In genomic region chr16:68338970-68339369, GRCm38 (mm10) we compare ENCODE assay signal across 22 mouse cellular contexts.
DNase-seq lines count a peak whose midpoint lies in the region; ATAC-seq lines count a peak whose summit lies in the region.
"Had no signal": no experiment of that assay in that cellular context is flagged by ENCODE, and none has a peak within 500 bp of the region (broad histone marks: within the 10 kb centered on the region; RNA-seq: fewer than 3 reads in every experiment).

No protein-coding gene starts in this region.

- WGBS in embryonic facial prominence, embryonic 13.5 days, result 86% methylated on average over 1 of the region's 1 CpGs
- 91% methylated on average over 1 of the region's 1 CpGs for WGBS in embryonic facial prominence, embryonic 10.5 days
- WGBS in hindbrain, embryonic 11.5 days, result 94% methylated on average over 1 of the region's 1 CpGs
- WGBS in hindbrain, embryonic 12.5 days, result 90% methylated on average over 1 of the region's 1 CpGs
- WGBS in midbrain, embryonic 11.5 days, result 90% methylated on average over 1 of the region's 1 CpGs
- whole genome bisulfite sequencing in midbrain, embryonic 14.5 days, result 90% methylated on average over 1 of the region's 1 CpGs
- WGBS in midbrain, embryonic 12.5 days, result 89% methylated on average over 1 of the region's 1 CpGs
- 91% methylated on average over 1 of the region's 1 CpGs for WGBS in midbrain, embryonic 16.5 days

- H3K9me3 ChIP-seq in embryonic facial prominence, embryonic 13.5 days, result no peaks in the 10 kb centered on the region
- no peaks in the 10 kb centered on the region for H3K9me3 ChIP-seq in embryonic facial prominence, embryonic 10.5 days
- no peaks in the 10 kb centered on the region for H3K9me3 ChIP-seq in hindbrain, embryonic 11.5 days (ENCODE audit: control insufficient read depth, low read length)
- no peaks in the 10 kb centered on the region for H3K9me3 ChIP-seq in hindbrain, embryonic 12.5 days (replicated peaks)
- H3K9me3 ChIP-seq in midbrain, embryonic 11.5 days (ENCODE audit: control insufficient read depth, low read length), result no peaks in the 10 kb centered on the region
- no peaks in the 10 kb centered on the region for H3K9me3 ChIP-seq in midbrain, embryonic 14.5 days (ENCODE audit: control insufficient read depth, low read length)
- no peaks in the 10 kb centered on the region for H3K9me3 ChIP-seq in midbrain, embryonic 12.5 days
- no peaks in the 10 kb centered on the region for H3K9me3 ChIP-seq in midbrain, embryonic 16.5 days (replicated peaks; ENCODE audit: control insufficient read depth, low read length, poor library complexity, severe bottlenecking)

- no peak overlapping the region for H3K4me3 ChIP-seq in embryonic facial prominence, embryonic 13.5 days
- no peak overlapping the region for H3K4me3 ChIP-seq in embryonic facial prominence, embryonic 10.5 days
- no peak overlapping the region for H3K4me3 ChIP-seq in hindbrain, embryonic 11.5 days (ENCODE audit: low read depth, low read length)
- no peak overlapping the region for H3K4me3 ChIP-seq in hindbrain, embryonic 12.5 days
- H3K4me3 ChIP-seq in midbrain, embryonic 11.5 days (ENCODE audit: low read depth, low read length), result no peak overlapping the region
- H3K4me3 ChIP-seq in midbrain, embryonic 14.5 days (replicated peaks; ENCODE audit: low read depth, low read length), result no peak overlapping the region
- H3K4me3 ChIP-seq in midbrain, embryonic 12.5 days, result no peak overlapping the region
- no peak overlapping the region for H3K4me3 ChIP-seq in midbrain, embryonic 16.5 days (ENCODE audit: low read depth, low read length)

- ATAC-seq in embryonic facial prominence, embryonic 13.5 days (ENCODE audit: insufficient number of reproducible peaks, insufficient read depth, low FRiP score, low TSS enrichment, low read depth), result 0 out of 2 replicates have a peak, but pooled peaks have one; percentile 56
- ATAC-seq in hindbrain, embryonic 11.5 days (ENCODE audit: low FRiP score), result peak; percentile 57
- ATAC-seq in hindbrain, embryonic 12.5 days (ENCODE audit: low FRiP score), result no peak
- ATAC-seq in midbrain, embryonic 11.5 days (ENCODE audit: low FRiP score), result 0 out of 2 replicates have a peak, but pooled peaks have one; percentile 50
- ATAC-seq in midbrain, embryonic 14.5 days (ENCODE audit: low FRiP score, low TSS enrichment), result no peak; the same call in 1 of the 2 replicates
- ATAC-seq in midbrain, embryonic 12.5 days (ENCODE audit: low FRiP score, low read depth), result peak; percentile 30; the same call in 1 of the 2 replicates
- ATAC-seq in midbrain, embryonic 16.5 days, result no peak
- ATAC-seq: activated CD4-positive, CD25-positive, alpha-beta regulatory T cell, adult 4 months; CD4-positive, CD25-positive, alpha-beta regulatory T cell, adult 4 months; Patski had no signal

- H3K27ac ChIP-seq in embryonic facial prominence, embryonic 13.5 days, result no peak overlapping the region
- H3K27ac ChIP-seq in embryonic facial prominence, embryonic 10.5 days (replicated peaks), result no peak overlapping the region
- no peak overlapping the region for H3K27ac ChIP-seq in hindbrain, embryonic 11.5 days (ENCODE audit: low read depth, low read length)
- no peak overlapping the region for H3K27ac ChIP-seq in hindbrain, embryonic 12.5 days
- H3K27ac ChIP-seq in midbrain, embryonic 11.5 days (ENCODE audit: low read depth, low read length), result no peak overlapping the region
- no peak overlapping the region for H3K27ac ChIP-seq in midbrain, embryonic 14.5 days (replicated peaks; ENCODE audit: low read depth, low read length)
- H3K27ac ChIP-seq in midbrain, embryonic 12.5 days (replicated peaks), result no peak overlapping the region
- no peak overlapping the region for H3K27ac ChIP-seq in midbrain, embryonic 16.5 days (ENCODE audit: low read length)

- DNase-seq in embryonic facial prominence, embryonic 10.5 days (ENCODE audit: low spot score), result no peak
- no peak for DNase-seq in hindbrain, embryonic 11.5 days (ENCODE audit: low spot score)
- DNase-seq in midbrain, embryonic 11.5 days (ENCODE audit: low spot score, missing footprints), result no peak
- no peak for DNase-seq in midbrain, embryonic 14.5 days
- DNase-seq: adrenal gland, adult 2 months; adrenal gland, adult 8-10 months; adrenal gland, postnatal 10 days; adrenal gland, postnatal 14 days; adrenal gland, postnatal 25 days; adrenal gland, postnatal 36 days; B cell, adult 2 months; cerebellum, adult 11 months; cerebellum, adult 11-12 months had no signal

- H3K4me1 ChIP-seq in embryonic facial prominence, embryonic 13.5 days, result no peaks in the 10 kb centered on the region
- no peaks in the 10 kb centered on the region for H3K4me1 ChIP-seq in embryonic facial prominence, embryonic 10.5 days
- H3K4me1 ChIP-seq in hindbrain, embryonic 11.5 days (replicated peaks; ENCODE audit: control insufficient read depth, insufficient read depth, low read length), result no peaks in the 10 kb centered on the region
- H3K4me1 ChIP-seq in hindbrain, embryonic 12.5 days, result no peaks in the 10 kb centered on the region
- no peaks in the 10 kb centered on the region for H3K4me1 ChIP-seq in midbrain, embryonic 11.5 days (ENCODE audit: control insufficient read depth, insufficient read depth, low read length)
- no peaks in the 10 kb centered on the region for H3K4me1 ChIP-seq in midbrain, embryonic 14.5 days (ENCODE audit: control insufficient read depth, insufficient read depth, low read length)
- no peaks in the 10 kb centered on the region for H3K4me1 ChIP-seq in midbrain, embryonic 12.5 days
- no peaks in the 10 kb centered on the region for H3K4me1 ChIP-seq in midbrain, embryonic 16.5 days (ENCODE audit: control insufficient read depth, insufficient read depth, low read length)

- H3K4me2 ChIP-seq in embryonic facial prominence, embryonic 13.5 days, result no peak overlapping the region
- H3K4me2 ChIP-seq in hindbrain, embryonic 11.5 days (replicated peaks; ENCODE audit: low read depth, low read length), result no peak overlapping the region
- no peak overlapping the region for H3K4me2 ChIP-seq in hindbrain, embryonic 12.5 days (replicated peaks)
- no peak overlapping the region for H3K4me2 ChIP-seq in midbrain, embryonic 11.5 days
- no peak overlapping the region for H3K4me2 ChIP-seq in midbrain, embryonic 14.5 days (ENCODE audit: low read length)
- no peak overlapping the region for H3K4me2 ChIP-seq in midbrain, embryonic 12.5 days (replicated peaks)
- H3K4me2 ChIP-seq in midbrain, embryonic 16.5 days (ENCODE audit: low read length), result no peak overlapping the region

- H3K36me3 ChIP-seq in embryonic facial prominence, embryonic 13.5 days, result no peaks in the 10 kb centered on the region
- H3K36me3 ChIP-seq in embryonic facial prominence, embryonic 10.5 days (replicated peaks), result no peaks in the 10 kb centered on the region
- no peaks in the 10 kb centered on the region for H3K36me3 ChIP-seq in hindbrain, embryonic 11.5 days (ENCODE audit: control insufficient read depth, insufficient read depth, low read length)
- no peaks in the 10 kb centered on the region for H3K36me3 ChIP-seq in hindbrain, embryonic 12.5 days
- no peaks in the 10 kb centered on the region for H3K36me3 ChIP-seq in midbrain, embryonic 11.5 days (ENCODE audit: control insufficient read depth, insufficient read depth, low read length)
- no peaks in the 10 kb centered on the region for H3K36me3 ChIP-seq in midbrain, embryonic 14.5 days (ENCODE audit: control insufficient read depth, insufficient read depth, low read length)
- H3K36me3 ChIP-seq in midbrain, embryonic 12.5 days, result no peaks in the 10 kb centered on the region
- no peaks in the 10 kb centered on the region for H3K36me3 ChIP-seq in midbrain, embryonic 16.5 days (ENCODE audit: control insufficient read depth, insufficient read depth, low read length)
- H3K36me3 ChIP-seq: G1E had no signal

- H3K9ac ChIP-seq in embryonic facial prominence, embryonic 13.5 days, result no peak overlapping the region
- no peak overlapping the region for H3K9ac ChIP-seq in hindbrain, embryonic 11.5 days (ENCODE audit: low read depth, low read length)
- no peak overlapping the region for H3K9ac ChIP-seq in hindbrain, embryonic 12.5 days
- H3K9ac ChIP-seq in midbrain, embryonic 11.5 days (ENCODE audit: low read length), result no peak overlapping the region
- H3K9ac ChIP-seq in midbrain, embryonic 14.5 days (replicated peaks; ENCODE audit: low read length), result no peak overlapping the region
- H3K9ac ChIP-seq in midbrain, embryonic 12.5 days (replicated peaks), result no peak overlapping the region
- no peak overlapping the region for H3K9ac ChIP-seq in midbrain, embryonic 16.5 days (ENCODE audit: low read depth, low read length)

- no peaks in the 10 kb centered on the region for H3K27me3 ChIP-seq in embryonic facial prominence, embryonic 13.5 days
- H3K27me3 ChIP-seq in embryonic facial prominence, embryonic 10.5 days (replicated peaks; ENCODE audit: low read depth, poor library complexity, severe bottlenecking), result no peaks in the 10 kb centered on the region
- H3K27me3 ChIP-seq in hindbrain, embryonic 11.5 days (ENCODE audit: control insufficient read depth, insufficient read depth, low read length), result no peaks in the 10 kb centered on the region
- H3K27me3 ChIP-seq in hindbrain, embryonic 12.5 days, result no peaks in the 10 kb centered on the region
- no peaks in the 10 kb centered on the region for H3K27me3 ChIP-seq in midbrain, embryonic 11.5 days (ENCODE audit: control insufficient read depth, insufficient read depth, low read length)
- H3K27me3 ChIP-seq in midbrain, embryonic 14.5 days (ENCODE audit: control insufficient read depth, insufficient read depth, low read length), result no peaks in the 10 kb centered on the region
- H3K27me3 ChIP-seq in midbrain, embryonic 12.5 days, result no peaks in the 10 kb centered on the region
- no peaks in the 10 kb centered on the region for H3K27me3 ChIP-seq in midbrain, embryonic 16.5 days (ENCODE audit: control insufficient read depth, insufficient read depth, low read depth, low read length)
- H3K27me3 ChIP-seq: CH12.LX, Patski had no signal

Comparison
In these comparisons a context has a peak if more than half of its experiments do, and no peak if none do; other contexts are left out.
1. ATAC-seq: peak in embryonic facial prominence, embryonic 13.5 days (single experiment), hindbrain, embryonic 11.5 days (single experiment), midbrain, embryonic 11.5 days (single experiment) and midbrain, embryonic 12.5 days (single experiment); none in hindbrain, embryonic 12.5 days (single experiment), midbrain, embryonic 14.5 days (single experiment) and midbrain, embryonic 16.5 days (single experiment).